ENCODE assay signal across 21 mouse cellular contexts in the genomic region with DNA sequence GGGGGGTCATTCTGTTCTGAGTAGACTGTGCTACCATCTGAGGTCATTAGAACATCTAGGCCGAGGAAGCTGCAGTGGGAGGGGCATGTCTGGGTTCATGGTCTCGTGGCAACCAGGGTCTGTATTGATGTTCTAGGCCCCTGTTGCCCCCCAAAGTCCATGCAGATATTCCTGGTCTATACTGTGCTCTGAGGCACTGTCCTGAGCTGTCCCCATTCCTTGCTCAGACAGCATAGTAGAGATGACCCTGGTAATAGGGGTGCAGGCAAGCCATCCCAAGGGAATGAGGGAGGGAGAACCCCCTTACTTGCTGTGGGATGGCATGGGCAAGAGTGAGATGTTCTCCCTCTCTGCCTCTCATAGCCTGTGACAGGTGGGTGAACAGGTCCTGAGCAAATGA.
DNase-seq lines count a peak whose midpoint lies in the region; ATAC-seq lines count a peak whose summit lies in the region.
"Had no signal": no experiment of that assay in that cellular context is flagged by ENCODE, and none has a peak within 500 bp of the region (broad histone marks: within the 10 kb centered on the region; RNA-seq: fewer than 3 reads in every experiment).

No protein-coding gene starts in this region.

- H3K4me2 ChIP-seq in forebrain, embryonic 13.5 days = no peak overlapping the region
- H3K4me2 ChIP-seq in forebrain, embryonic 12.5 days = no peak overlapping the region
- H3K4me2 ChIP-seq in lung, embryonic 15.5 days = no peak overlapping the region
- no peak overlapping the region for H3K4me2 ChIP-seq in neural tube, embryonic 11.5 days (ENCODE audit: low read depth)
- no peak overlapping the region for H3K4me2 ChIP-seq in neural tube, embryonic 15.5 days
- H3K4me2 ChIP-seq: embryonic facial prominence, embryonic 15.5 days; hindbrain, embryonic 14.5 days had no signal

- H3K27me3 ChIP-seq in forebrain, embryonic 13.5 days = no peaks in the 10 kb centered on the region
- H3K27me3 ChIP-seq in forebrain, embryonic 12.5 days = no peaks in the 10 kb centered on the region
- no peaks in the 10 kb centered on the region for H3K27me3 ChIP-seq in lung, embryonic 15.5 days
- H3K27me3 ChIP-seq in neural tube, embryonic 11.5 days (ENCODE audit: control insufficient read depth, insufficient read depth, low read length) = no peaks in the 10 kb centered on the region
- H3K27me3 ChIP-seq in neural tube, embryonic 15.5 days (replicated peaks) = no peaks in the 10 kb centered on the region
- H3K27me3 ChIP-seq: embryonic facial prominence, embryonic 15.5 days had no signal

- no peaks in the 10 kb centered on the region for H3K9me3 ChIP-seq in forebrain, embryonic 13.5 days (replicated peaks)
- no peaks in the 10 kb centered on the region for H3K9me3 ChIP-seq in forebrain, embryonic 12.5 days
- H3K9me3 ChIP-seq in lung, embryonic 15.5 days = no peaks in the 10 kb centered on the region
- H3K9me3 ChIP-seq in neural tube, embryonic 11.5 days (ENCODE audit: control insufficient read depth, low read length) = no peaks in the 10 kb centered on the region
- no peaks in the 10 kb centered on the region for H3K9me3 ChIP-seq in neural tube, embryonic 15.5 days (replicated peaks)
- H3K9me3 ChIP-seq: embryonic facial prominence, embryonic 15.5 days; forebrain, embryonic 10.5 days; heart, embryonic 10.5 days had no signal

- no peak overlapping the region for H3K27ac ChIP-seq in forebrain, embryonic 13.5 days
- no peak overlapping the region for H3K27ac ChIP-seq in forebrain, embryonic 12.5 days
- no peak overlapping the region for H3K27ac ChIP-seq in lung, embryonic 15.5 days
- no peak overlapping the region for H3K27ac ChIP-seq in neural tube, embryonic 11.5 days (ENCODE audit: low read depth, low read length)
- no peak overlapping the region for H3K27ac ChIP-seq in neural tube, embryonic 15.5 days (replicated peaks)
- H3K27ac ChIP-seq: embryonic facial prominence, embryonic 15.5 days; forebrain, embryonic 10.5 days; heart, embryonic 10.5 days; hindbrain, embryonic 14.5 days had no signal

- no peaks in the 10 kb centered on the region for H3K4me1 ChIP-seq in forebrain, embryonic 13.5 days
- no peaks in the 10 kb centered on the region for H3K4me1 ChIP-seq in forebrain, embryonic 12.5 days
- no peaks in the 10 kb centered on the region for H3K4me1 ChIP-seq in lung, embryonic 15.5 days
- H3K4me1 ChIP-seq in neural tube, embryonic 11.5 days (ENCODE audit: control insufficient read depth, insufficient read depth, low read length) = no peaks in the 10 kb centered on the region
- H3K4me1 ChIP-seq in neural tube, embryonic 15.5 days = no peaks in the 10 kb centered on the region
- H3K4me1 ChIP-seq: embryonic facial prominence, embryonic 15.5 days; forebrain, embryonic 10.5 days; heart, embryonic 10.5 days had no signal

- no peaks in the 10 kb centered on the region for H3K36me3 ChIP-seq in forebrain, embryonic 13.5 days (ENCODE audit: poor library complexity, severe bottlenecking)
- H3K36me3 ChIP-seq in forebrain, embryonic 12.5 days (replicated peaks) = no peaks in the 10 kb centered on the region
- no peaks in the 10 kb centered on the region for H3K36me3 ChIP-seq in lung, embryonic 15.5 days
- no peaks in the 10 kb centered on the region for H3K36me3 ChIP-seq in neural tube, embryonic 11.5 days (ENCODE audit: control insufficient read depth, insufficient read depth, low read length)
- H3K36me3 ChIP-seq in neural tube, embryonic 15.5 days = no peaks in the 10 kb centered on the region
- H3K36me3 ChIP-seq: embryonic facial prominence, embryonic 15.5 days; forebrain, embryonic 10.5 days; heart, embryonic 10.5 days had no signal

- no peak overlapping the region for H3K9ac ChIP-seq in forebrain, embryonic 13.5 days
- no peak overlapping the region for H3K9ac ChIP-seq in forebrain, embryonic 12.5 days
- H3K9ac ChIP-seq in lung, embryonic 15.5 days = no peak overlapping the region
- H3K9ac ChIP-seq in neural tube, embryonic 11.5 days (ENCODE audit: low read length) = no peak overlapping the region
- H3K9ac ChIP-seq in neural tube, embryonic 15.5 days (replicated peaks) = no peak overlapping the region
- H3K9ac ChIP-seq: embryonic facial prominence, embryonic 15.5 days; hindbrain, embryonic 14.5 days had no signal

- 0 out of 2 replicates have a peak, but pooled peaks have one; percentile 33 for ATAC-seq in forebrain, embryonic 13.5 days
- no peak for ATAC-seq in forebrain, embryonic 12.5 days (ENCODE audit: low FRiP score)
- ATAC-seq in lung, embryonic 15.5 days (ENCODE audit: borderline replicate concordance, extremely low read depth, low FRiP score, low TSS enrichment) = peak; percentile 23; the same call in 1 of the 2 replicates
- ATAC-seq in neural tube, embryonic 11.5 days (ENCODE audit: insufficient read depth, low FRiP score, low TSS enrichment) = peak; percentile 54; the same call in 1 of the 2 replicates
- no peak for ATAC-seq in neural tube, embryonic 15.5 days (ENCODE audit: low FRiP score)
- no peak for ATAC-seq in megakaryocyte-erythroid progenitor cell, adult 5-6 weeks (replicated peaks; ENCODE audit: low FRiP score, low TSS enrichment, poor library complexity, severe bottlenecking)
- ATAC-seq: forebrain, embryonic 16.5 days had no signal

- WGBS in forebrain, embryonic 13.5 days = 68% methylated on average over 2 of the region's 2 CpGs
- 80% methylated on average over 2 of the region's 2 CpGs for WGBS in forebrain, embryonic 12.5 days
- 61% methylated on average over 2 of the region's 2 CpGs for WGBS in lung, embryonic 15.5 days
- WGBS in neural tube, embryonic 11.5 days = 78% methylated on average over 2 of the region's 2 CpGs
- WGBS in neural tube, embryonic 15.5 days = 76% methylated on average over 2 of the region's 2 CpGs

- no peak for DNase-seq in lung, adult 18-20 months
- no peak for DNase-seq in neural tube, embryonic 11.5 days (ENCODE audit: low spot score)
- DNase-seq: adrenal gland, postnatal 10 days; cerebellum, adult 11 months; cerebellum, adult 8-10 months; cerebellum, postnatal 25 days; gastrocnemius, postnatal 10 days; heart, adult 18-20 months; heart, postnatal 10 days; heart, postnatal 4 days had no signal

- no peak overlapping the region for H3K4me3 ChIP-seq in forebrain, embryonic 13.5 days
- no peak overlapping the region for H3K4me3 ChIP-seq in forebrain, embryonic 12.5 days (replicated peaks)
- no peak overlapping the region for H3K4me3 ChIP-seq in lung, embryonic 15.5 days
- no peak overlapping the region for H3K4me3 ChIP-seq in neural tube, embryonic 11.5 days (ENCODE audit: low read depth, low read length)
- H3K4me3 ChIP-seq in neural tube, embryonic 15.5 days (replicated peaks) = no peak overlapping the region
- H3K4me3 ChIP-seq: embryonic facial prominence, embryonic 15.5 days; erythroblast, embryonic 14.5 days; forebrain, embryonic 10.5 days; heart, embryonic 10.5 days had no signal

Comparison
In these comparisons a context has a peak if more than half of its experiments do, and no peak if none do; other contexts are left out.
1. ATAC-seq: peak in forebrain, embryonic 13.5 days (single experiment), lung, embryonic 15.5 days (single experiment) and neural tube, embryonic 11.5 days (single experiment); none in forebrain, embryonic 12.5 days (single experiment), neural tube, embryonic 15.5 days (single experiment) and megakaryocyte-erythroid progenitor cell, adult 5-6 weeks (single experiment).